Mouse (Mus musculus) heart, adult 18-20 months (tissue): Measurements from ENCODE around the gene Lyar. TPM values are rescaled to one million over a fixed set of nuclear protein-coding genes. Genes with fewer than 3 reads are reported as not detected.
A peak's percentile ranks its signal among the peaks of the same experiment; 100 is the strongest.

ENCODE experiments used
- DNase-seq, 2 experiments: peaks; one replicate each; pipeline ENCODE4 v3.0.0; 2021 to 2022; ENCODE audit warnings: mixed read lengths in 1 of 2
- long read RNA-seq, 2 experiments: library from polyadenylated mRNA; stranded (forward); transcript quantifications; one replicate each; pipeline ENCODE4 v2.0.0; 2021
- total RNA-seq, 2 experiments: library from RNA; stranded (reverse); gene quantifications; 2 replicates each; pipeline ENCODE4 v1.2.3; 2021

Lyar gene
- 10 to 100 TPM; 15.5 to 17.4 TPM for total RNA-seq
- long read RNA-seq, experiment 1, transcript Lyar-201 (9 exons, 1,563 nt), result major isoform, 28 of 32 reads
- long read RNA-seq, experiment 1, partial matches to known transcripts, result 2 of 32 reads
- long read RNA-seq, experiment 1, other reads (novel, unspliced or antisense), result 2 of 32 reads
- long read RNA-seq, experiment 2, transcript Lyar-201 (9 exons, 1,563 nt), result major isoform, 17 of 20 reads
- long read RNA-seq, experiment 2, partial matches to known transcripts, result 1 of 20 reads
- long read RNA-seq, experiment 2, other reads (novel, unspliced or antisense), result 2 of 20 reads

DNA sequence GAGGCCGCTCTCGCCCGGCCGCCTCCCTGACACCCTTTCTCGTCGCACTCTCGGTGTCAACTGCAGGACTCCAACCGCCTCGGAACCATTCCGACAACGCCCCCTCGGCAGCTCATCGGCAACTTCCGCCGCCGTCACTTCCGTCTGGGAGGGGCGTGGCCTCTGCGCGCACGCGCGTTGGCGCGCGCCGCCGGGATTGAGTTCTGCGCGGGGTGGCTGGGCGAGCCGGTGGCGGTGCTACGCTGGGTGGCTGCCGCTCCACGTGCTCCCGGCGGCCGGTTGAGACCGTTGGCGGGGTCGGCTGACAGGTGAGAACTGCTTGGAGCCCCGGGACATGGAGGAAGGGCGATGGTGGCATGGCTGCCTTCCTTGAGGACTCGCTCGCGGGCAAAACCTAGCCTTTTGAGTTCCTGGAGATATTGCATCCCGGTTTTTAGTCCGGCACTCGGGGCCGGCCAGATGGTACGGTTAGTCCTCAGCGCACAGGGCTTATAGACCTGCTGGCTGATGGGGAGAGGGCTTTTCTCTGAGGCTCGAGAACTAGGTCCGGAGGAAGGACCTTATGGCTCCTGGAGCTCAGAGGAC lies at the start of gene Lyar, which contains the start of gene Zbtb49:
TSS of gene Lyar (plus strand) at position 143 of the 585 bp plus-strand sequence.
TSS of gene Zbtb49 (minus strand) at position 130 of the 585 bp plus-strand sequence.
- DNase-seq, result peak; percentile 95 to 98

DNA sequence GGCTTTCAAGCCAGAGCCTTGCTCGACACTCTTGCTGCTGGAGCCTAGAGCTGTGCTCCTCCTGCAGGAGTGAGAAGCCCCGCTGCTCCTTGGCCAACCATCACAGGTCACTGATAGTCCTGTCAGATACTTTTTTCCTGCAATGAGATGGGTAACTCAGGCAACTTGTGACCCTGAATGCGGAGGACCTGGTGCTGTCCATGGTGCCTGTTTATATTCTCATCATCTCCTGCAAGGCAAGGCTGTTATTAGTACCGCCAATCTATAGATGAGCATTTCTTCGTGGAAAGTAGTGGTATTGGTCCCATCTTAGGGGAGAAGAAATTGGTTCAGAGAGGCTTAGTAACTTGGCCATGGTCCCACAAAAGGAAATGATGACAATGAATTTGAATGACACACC lies 46.5 kb upstream of the Lyar start:
- DNase-seq, result no peak

DNA sequence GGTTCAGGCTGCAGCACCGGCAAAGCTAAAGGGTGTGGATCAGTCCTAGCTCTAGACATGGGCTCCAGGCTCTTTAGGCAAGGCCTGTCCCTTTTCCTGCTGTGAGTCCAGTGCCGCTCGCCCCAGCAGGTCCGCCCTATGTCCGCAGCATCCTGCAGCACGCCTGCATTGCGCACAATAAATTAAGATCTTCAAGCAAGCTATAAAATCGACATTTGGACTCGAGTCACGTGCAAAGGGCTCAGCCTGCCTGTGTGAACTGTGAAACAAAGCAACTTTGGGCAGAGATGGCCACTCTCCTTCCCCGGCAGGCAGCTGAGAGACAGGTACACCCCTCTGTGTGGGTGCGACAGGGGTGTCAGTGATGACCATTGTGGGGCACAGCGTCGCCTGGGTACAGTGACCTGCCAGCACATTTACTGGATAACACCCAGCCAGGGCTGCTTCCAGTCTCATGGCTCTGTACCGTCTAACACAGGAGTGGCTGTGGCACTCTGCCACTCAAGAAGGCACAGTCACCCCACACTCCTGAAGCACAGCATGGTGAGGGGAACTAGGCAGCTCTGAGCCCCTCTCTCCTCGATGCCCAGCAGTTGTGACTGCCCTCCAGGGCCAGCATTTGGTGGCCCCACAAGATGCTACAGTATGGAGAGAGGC lies 45.9 kb upstream of the Lyar start:
- no peak for DNase-seq

DNA sequence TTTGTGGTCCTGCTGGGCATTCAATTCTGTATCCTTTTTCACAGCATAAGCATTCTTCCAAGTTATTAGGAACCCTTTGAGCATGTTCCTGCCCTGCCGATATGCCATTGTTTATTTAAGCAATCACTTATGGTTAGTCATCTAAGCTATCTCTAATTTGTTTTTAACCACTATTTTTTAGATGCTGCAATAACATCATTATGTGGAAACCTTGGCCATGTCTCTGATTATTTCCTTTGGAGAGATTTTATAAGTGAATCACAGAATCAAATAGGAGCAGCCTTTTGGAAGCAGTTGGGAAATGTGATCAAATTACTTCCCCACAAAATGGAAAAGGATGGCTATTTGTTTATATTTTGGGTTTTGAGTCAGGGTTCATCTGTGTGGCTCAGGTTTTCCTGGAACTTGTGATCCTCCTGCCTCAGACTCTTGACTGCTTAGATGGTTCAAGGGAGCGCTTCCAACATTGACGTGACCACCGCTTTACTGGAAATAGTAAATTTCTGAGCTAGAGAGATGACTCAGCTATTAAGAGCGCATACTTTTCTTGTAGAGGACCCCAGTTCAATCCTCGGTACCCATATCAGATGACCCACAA lies 35.5 kb upstream of the Lyar start:
- no peak for DNase-seq

DNA sequence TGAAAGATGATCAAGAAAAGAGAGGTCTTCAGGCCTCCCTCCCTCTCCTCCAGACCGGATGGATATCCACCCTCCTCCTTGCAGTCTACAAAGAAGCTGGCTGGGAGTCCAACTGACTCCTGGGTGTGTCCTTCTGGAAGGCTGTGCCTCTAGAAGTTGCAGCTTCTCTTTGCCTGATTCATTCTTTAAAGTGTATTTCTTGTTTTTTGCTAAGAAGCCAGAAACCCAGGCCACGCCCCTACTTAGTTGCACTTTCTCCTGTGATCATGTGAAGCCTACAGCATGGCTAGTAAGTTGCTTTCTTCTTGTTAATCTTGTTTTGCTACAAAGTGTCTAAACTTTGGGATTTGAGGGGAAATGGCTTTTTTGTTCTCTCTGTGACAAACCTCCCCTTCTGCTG lies 33.3 kb upstream of the Lyar start:
- no peak for DNase-seq

DNA sequence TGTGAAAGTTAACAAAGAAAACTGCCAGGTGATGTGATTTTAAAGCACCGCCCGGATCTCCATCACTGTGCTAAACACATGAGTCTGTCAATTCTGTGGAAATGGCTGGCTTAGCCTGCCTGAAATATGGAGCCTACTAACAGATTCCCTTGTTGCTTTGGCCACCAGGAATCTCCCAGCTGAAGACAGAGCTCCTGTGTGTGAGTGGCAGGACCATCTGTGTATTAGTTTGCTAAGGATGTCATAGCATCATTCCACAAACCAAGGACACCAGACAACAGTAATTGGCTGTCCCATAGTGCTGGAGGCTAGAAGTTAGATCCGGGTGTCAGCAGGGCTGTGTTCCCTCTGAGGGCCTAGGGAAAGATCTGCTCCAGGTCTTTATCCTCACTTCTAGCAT lies 29.4 kb upstream of the Lyar start:
- DNase-seq, result no peak

DNA sequence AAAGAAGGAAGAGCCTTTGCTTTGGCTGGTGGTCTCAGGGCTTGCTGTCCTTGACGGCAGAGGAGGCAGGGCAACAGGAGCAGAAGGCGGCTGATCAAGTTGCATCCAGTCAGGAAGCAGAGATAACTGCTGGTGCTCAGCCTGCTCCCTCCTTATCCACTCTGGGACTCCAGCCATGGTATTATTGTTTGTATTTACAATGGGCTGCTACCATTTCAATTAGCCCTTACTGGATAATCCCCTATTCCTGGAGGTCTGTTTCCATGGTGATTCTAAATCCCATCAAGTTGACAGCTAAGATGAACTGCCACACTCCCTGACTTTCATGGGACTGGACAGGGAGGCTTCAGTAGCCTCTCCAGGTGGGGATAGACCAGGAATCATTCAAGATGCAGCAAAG lies 25.3 kb upstream of the Lyar start:
- no peak for DNase-seq

DNA sequence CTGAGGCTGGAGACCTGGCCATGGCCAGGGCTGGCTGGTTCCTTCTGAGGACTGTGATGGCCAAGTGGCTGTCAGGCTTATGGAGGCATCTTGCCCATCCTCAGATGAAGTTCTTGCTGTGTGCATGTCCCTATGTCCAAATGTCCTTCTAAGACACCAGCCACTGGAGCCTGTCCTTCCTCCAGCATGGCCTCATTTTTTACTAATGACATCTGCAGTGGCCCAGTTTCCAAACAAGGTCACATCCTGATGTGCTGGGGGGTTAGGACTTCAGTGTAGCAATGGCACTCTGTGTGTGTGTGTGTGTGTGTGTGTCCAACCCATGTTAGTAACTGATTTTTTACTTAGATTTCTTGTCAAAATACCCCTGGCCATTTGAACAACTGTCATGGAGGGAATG lies 24.3 kb upstream of the Lyar start:
- DNase-seq, result no peak

DNA sequence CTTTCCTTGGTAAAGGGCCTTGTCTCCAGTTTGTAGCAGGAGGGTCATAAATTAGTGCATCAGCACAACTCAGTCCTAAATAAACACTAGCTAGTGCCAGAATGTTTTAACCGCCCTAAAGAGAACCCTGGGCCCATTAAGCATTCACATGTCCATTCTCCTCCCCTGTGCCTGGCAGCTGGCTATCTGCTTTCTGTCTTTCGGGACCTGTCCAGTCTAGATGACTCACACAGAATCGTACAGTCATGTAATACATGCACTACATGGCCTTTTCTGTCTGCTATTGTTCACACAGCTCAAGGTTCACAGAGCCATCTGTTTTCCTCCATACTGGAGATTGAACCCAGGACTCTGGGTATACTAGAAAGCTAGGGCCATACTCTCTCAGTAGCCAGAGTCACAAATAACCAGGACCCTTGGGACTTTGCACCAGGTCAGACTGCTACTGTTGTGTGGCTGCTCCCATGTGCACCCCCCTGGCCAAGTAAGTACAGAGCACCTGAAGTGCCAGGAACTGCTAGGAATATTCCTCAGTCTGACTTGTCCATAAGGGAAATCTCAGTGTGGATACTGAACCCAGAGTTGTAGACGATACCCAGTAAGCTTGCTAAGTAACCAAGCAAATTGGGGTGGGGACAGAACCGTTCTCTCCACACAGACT lies 23.3 kb upstream of the Lyar start:
- DNase-seq, result no peak

DNA sequence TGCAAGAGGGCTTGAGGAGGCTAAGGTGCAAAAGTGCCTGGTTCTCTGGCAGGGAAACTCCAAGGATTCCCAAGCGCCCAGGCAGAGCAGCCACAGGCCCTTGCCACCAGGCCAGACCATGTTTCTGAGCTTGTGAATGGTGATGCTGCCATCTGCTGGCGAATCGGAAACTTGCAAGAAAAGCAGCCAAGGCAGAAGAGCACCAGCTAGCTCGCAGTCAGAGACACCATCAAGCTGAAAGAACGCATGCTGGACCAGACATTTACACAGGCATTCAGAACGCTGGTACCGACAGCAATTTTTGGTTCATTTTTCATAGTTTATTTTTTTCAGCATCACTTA lies 22.8 kb upstream of the Lyar start:
- peak; percentile 75 to 92 for DNase-seq

DNA sequence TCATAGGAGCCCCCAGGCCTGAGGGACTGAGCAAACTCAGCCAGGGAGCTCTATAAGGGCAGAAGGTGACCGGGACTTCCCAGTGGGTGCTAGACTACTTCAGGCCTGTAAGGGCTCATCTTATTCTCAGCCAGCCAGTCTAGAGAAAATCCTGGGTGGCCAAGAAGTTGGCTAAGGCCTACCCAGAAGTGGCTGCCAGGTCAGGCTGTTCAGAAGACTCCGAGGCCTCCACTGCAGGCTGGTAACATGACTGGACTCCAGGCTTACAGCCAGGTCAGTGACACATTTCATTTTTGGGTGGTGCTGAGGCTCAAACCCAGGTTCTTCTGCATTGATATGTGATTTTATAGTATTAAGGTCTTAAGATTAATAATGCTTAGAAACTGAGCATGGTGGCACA lies 20.6 kb upstream of the Lyar start:
- DNase-seq, result no peak

DNA sequence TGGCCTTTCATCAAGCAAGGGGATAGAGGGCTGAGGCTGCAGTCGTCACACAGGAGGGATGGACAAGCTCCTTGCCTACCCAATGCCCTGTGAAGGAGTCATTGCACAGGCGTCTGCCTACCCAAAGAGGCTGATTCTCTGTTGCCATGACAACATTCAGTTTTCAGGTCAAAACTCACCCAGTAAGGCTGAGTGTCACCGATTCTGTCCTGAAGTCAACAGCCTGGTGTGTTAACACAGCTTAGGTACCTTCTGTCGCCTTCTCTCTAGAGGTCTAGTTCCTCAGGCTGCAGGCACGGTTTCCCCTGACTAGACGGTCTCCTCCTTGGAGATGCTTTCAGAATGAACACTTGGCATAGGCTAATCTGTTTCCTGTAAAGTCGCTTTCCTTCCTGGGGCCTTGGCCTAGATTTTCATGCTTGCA lies 15.0 kb upstream of the Lyar start:
- no peak for DNase-seq

DNA sequence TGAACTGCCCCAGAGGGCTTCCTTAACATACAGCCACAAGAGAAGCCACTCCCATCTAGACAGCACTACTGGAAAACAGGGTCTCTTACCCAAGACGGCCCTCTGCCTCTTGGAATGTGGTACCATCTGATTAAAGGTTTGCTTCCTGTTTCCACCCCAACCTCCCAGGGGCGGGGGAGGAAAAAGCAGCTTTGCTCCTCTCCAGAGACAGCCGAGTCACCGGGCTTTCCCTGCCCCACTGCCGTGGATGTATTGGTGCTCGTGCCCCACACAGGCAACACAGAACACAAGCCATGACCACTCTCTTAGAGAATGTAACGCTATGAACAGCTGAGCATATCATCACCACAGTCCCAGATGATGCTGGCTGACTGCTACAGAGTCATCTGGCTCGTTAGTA lies 11.3 kb upstream of the Lyar start:
- DNase-seq, result no peak

DNA sequence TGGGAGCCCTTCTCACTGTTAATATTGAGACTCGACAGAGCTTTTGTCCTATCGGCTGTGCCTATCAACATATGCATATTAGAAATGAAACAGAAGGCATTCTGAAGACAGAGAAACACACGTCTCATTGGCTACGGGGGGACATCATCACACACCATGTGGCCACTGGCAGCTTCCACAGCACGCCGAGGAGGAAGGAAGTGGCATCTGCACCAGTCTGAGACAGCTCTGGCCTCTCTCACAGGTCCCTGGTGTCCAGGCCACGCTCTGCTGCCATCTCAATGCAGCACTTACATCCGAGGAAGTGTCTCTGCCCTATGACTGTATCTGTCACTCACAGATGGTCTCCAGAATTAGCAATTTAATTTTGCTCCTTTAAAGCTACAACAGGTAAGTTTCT lies 8.6 kb upstream of the Lyar start:
- DNase-seq, result no peak

DNA sequence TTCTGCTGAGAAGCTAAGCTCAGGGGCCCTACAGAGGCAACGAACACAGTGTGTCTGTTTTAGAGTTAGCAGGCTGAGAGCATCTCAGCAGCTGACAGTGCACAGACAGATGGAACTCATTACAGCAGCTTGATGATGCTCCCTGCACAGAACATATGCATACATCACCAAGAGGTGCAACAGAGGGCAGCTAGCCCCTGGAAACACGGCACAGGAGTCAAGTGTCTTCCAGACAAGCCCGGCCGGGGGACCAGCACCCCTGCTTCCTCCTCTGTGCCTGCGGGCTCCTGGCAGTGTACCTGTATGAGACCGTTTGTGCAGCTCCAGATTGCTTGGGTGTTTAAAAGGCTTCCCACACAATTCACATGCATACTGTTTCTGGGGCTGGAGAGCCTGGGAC lies 7.3 kb upstream of the Lyar start:
- DNase-seq, result no peak

DNA sequence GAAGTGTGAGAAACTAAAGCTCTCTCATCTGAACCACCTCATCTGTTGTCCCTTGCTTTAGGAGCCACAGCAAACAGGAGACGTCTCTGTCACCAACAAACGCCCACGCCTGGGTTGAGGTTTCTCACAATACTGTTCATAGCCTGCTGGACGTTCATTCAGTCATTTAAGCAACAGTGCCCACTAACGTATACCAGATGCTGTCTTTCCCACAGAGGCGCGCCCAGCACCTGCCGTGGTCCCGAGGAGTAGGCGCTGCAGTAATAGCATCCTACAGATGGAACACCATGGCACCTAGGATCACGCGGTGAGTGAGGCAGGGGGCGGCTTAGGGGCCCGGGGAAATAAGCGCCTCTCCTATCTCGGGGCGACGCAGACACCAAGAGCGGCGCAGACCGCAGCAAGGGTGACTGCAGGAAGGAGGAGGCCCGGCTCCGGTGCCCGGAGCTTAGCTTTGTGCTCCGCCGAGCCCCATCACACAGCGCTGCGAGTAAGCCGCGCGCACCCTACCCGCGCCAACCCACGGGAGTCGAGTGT lies 431 bp upstream of the Lyar start:
- DNase-seq, result no peak

DNA sequence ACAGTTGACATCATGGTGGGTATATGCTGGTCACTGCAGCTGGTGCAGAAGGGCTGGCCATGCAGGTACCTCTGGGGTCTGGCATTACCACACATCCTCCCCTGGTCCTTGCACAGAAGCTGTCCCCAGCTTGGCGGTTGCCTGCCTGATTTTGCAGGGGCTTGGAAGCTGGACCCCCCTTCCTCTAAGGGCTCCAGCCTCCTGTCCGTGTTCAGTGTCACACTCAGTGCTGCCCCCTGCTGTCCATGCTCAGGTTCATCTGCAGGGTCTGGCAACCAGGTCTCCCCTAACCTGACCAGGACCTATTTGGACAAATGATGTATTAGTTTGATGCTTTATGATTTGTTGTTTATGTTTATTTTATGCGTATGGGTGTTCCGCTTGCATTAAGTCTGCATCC lies 15.2 kb downstream of the Lyar start:
- DNase-seq, result peak; percentile 15 to 59

DNA sequence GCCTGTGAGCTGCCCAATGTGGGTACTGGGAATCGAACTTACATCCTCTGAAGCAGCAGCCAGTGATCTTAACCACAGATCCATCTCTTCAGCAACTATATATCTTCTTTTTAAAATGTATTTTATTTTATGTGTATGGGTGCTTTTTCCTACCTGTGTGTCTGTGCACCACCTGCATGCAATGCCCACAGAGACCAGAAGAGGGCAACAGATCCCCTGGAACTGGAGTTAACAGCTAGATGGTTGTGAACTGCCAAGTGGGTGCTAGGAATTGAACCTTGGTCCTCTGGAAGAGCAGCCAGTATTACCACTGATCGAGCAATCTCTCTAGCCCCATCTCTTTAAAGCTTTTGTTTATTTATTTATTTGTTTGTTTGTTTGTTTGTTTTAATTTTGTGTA lies 16.4 kb downstream of the Lyar start:
- no peak for DNase-seq

DNA sequence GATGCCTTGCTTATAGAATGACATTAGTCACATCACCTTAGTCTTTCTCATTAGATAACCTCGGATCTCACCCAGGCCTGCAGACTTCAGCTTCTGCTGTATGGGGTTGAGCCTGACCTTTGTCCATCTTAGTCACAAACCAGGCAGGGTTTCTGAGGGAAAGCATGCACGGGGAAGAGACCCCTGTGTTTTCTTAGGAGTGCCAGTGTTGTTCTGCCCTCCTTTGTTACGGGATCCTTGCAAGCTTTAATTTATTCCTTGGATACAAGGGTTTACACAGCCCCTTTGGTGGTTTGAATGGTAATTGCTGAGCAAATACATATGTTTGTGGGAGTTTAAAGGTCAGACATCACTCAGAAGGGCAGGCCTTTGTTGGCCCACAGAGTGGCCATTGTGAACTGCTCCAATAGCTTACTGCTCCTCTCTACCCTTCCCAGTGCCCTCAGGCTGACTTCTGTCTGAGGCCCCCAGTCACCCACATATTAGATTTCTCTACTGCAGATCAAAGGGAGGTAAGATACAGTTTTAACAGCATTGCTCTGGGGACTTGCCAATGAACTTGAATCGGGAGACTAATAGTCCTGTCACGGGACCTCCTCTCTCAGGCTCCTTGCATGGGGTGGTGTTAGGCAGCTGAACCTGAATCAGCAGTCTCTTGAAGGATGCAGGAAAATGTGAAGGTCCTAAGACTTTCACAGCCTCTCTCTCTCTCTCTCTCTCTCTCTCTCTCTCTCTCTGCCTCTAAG lies 20.6 kb downstream of the Lyar start:
- no peak for DNase-seq

DNA sequence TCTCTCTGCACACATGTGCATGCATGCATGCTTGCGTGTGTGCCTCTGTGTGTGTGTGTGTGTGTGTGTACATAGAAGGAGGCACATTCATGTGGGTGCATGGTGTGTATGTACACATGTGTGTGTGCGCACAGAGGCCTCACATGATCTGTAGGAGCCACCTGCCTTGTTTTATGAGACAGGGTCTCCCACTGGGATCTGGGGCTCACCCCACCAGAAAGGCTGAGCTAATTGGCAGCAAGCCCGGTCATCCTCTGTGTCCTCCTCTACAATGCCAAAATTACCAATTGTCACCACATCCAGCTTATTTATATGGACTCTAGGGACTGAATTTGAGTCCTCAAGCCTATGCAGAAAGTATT lies 21.2 kb downstream of the Lyar start:
- no peak for DNase-seq

DNA sequence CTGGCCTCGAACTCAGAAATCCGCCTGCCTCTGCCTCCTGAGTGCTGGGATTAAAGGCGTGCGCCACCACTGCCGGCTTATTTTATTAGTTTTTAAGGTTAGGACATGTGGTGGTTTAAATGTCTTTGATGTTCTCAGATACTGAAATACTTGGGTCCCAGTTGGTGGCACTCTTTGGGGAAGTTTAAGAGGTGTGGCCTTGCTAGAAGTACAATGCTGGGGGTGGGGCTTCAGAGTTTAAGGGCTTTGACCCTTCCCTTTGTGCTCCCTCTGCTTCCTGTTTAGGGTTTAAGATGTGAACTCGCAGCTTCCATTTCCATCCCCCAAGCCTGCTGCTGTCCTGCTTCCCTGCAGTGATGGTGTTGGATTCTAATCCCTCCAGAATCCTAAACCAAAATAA lies 21.7 kb downstream of the Lyar start:
- no peak for DNase-seq

DNA sequence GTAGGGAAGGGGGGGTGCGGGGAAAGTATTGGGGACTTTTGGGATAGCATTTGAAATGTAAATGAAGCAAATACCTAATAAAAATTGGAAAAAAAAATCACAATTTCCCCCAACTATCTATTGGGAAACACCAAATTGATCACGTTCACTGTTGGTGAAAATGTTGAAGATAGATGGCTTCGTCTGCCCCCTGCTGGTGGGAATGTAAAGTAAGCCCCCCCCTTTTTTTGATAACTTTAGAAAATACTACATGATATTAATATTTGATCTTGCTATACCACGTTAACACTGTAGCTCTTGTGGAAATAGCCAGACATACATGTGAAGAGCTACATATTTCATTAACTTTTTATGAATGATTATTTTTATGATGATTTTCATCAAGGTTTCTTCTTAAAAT lies 34.9 kb downstream of the Lyar start:
- no peak for DNase-seq
